Mouse (Mus musculus): ENCODE results near the gene Tns1.

The Tns1 gene

GRCm38 (mm10) chr1:74058309-74058708 is 65.9 kb downstream of the Tns1 start:
- peak; percentile 92 to 97 for DNase-seq

DNA sequence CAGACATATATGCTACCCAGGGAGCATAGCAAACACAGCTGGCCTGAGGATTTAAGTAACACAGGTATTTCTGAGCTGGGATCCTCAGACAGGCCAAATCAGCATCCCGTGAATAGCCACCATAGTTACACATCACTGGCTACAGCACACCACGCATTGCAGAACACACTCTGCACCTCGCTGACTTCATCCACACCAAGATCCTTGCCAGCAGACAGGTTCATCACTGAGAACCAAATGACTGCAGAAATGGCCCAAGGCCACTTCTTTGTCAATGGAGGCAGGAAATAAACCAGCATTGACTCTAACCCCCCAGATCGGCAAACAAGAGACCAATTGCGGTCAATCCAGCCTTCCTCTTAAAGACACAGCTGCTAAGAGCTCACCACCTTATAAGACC is 66.7 kb downstream of the Tns1 start:
- DNase-seq = peak; percentile 70 to 82

DNA sequence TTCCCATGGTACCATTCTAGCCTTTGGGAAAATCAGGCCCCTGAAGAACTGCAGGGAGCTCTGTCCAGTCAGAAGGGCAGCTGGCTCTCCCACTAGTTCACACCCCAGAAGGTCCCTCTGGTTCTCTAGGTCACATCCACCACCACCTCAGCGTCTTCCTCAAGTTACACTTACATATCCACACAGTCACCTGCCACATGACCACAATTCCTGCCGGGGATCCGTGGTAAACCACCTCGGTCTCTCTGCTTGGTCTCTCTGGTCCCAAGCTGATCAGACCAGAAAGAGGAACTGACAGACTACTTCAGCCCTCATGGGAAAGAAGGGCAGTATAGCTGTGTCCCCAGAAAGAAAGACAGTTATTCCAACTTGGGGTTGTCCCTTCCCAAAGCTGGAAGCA is 68.7 kb downstream of the Tns1 start:
- DNase-seq = no peak

- no peak for DNase-seq
Observed at GRCm38 (mm10) chr1:74054471-74054870, 69.8 kb downstream of the Tns1 start.

- no peak for DNase-seq
Observed at GRCm38 (mm10) chr1:74054007-74054406, 70.2 kb downstream of the Tns1 start.

DNA sequence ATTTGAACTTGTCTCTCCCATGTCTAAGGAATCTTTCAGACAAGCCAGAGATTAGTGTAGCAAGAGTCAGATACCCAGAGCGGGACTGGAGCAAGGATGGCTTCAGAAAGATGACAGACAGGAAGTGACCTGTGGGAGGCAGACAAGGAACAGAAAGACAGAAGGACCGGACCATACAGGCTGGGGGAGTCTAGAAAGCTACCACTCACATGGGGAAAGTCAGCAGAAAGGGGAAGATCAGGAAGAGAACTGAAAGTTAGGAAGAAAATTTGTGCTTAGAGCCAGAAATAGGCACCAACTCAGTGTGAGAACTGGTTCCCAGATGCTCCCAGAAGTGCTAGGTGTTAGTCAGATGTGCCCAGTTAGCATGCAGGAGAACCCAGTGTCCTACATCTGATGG is 71.2 kb downstream of the Tns1 start:
- DNase-seq = no peak

DNA sequence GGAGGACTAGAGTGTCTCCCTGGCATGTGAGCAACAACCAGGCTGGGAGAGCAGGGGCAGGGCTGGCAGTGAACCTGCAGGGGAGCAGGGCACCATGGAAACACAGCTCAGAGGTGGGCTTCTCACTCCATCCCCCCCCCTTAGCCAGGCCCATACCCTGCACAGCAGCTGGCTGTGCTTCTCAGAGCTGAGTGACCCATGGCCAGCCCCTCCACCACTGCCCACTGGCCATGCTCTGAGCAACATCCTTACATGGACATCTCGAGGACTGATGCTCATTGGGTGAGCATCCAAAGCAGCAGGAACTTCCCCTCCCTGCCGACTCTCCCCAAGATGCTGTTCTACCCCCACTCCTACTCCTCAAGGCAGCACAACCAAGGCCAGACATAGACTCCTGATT is 72.9 kb downstream of the Tns1 start:
- peak in 1 of 2 experiments; percentile 2 for DNase-seq

DNA sequence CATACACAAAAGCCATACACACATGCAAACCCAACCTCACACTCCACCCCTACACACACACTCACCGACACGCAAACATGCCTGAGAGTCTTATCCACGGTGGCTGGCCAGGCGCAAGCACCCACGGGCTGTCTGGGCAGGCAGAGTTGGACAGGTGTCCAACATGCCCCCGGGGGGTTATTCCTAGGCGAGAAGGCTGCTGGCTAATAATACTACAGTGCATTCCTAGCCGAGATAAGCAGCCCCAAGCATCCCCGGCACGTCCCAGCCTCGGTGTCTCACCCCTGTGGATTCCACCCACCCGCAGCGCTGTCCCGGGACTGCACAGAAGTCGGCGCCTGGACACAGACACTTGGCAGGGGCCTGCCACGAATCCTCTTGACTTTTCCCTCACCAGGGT is 74.8 kb downstream of the Tns1 start:
- DNase-seq = peak in 1 of 2 experiments; percentile 36

GRCm38 (mm10) chr1:74047722-74048121 is 76.5 kb downstream of the Tns1 start:
- peak; percentile 93 to 96 for DNase-seq

DNA sequence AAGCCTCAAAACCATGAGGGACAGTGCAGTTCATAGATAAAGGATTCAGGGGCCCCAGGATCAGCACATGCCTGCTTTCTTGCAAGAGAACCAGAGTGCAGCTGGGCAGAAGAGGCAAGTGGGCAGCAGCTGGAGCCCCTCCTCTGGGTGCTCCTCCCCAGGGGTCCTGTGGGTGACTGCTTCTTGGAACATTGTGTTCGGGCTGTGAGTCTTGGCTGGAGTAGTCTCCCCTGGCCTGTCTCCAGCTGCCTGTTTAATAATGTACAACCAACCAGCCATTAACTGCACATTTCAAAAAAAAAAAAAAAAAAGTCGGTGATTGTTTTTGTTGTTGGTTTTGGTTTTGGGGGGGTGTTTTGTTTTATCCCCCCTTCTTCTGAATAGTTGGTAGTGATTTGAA is 76.9 kb downstream of the Tns1 start:
- DNase-seq = peak; percentile 91 to 96

DNA sequence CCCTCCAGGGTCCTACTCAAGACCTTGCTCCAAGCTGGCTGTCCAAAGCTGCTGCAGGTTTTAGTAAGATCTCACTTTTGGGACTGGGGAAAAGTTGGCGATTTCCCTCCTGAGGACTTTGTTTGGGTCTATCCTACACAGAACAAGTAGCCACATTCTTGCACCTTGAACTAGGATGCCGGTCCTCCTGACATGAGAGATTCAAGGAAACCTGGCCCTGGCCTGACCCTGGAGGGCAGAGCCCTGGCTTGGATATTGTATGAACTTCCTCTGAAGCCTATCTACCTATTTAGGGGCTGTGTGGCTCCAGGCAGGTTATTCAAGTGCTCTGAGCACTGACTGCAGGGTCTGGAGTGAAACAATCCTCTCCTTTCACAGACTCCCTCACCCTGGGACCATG is 79.2 kb downstream of the Tns1 start:
- no peak for DNase-seq

DNA sequence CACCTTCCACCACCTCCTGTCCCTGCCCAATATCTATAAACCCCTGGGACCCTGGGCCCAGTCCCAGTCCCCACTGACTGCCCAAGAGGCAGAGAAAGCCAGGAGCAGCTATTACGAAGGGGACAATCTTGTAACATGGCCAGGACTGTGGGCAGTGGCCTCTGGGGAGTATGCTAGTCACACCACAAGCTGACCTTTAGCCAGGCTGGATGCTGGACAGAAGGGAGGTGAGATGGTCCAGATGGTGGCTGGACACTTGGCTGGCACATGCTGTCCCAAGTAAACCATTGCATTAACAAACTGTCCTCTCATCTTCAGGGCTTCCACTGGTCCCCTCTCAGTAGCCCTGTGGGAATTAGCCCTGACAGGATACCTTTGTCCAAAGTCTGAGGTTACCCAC is 79.8 kb downstream of the Tns1 start:
- peak; percentile 76 to 90 for DNase-seq

DNA sequence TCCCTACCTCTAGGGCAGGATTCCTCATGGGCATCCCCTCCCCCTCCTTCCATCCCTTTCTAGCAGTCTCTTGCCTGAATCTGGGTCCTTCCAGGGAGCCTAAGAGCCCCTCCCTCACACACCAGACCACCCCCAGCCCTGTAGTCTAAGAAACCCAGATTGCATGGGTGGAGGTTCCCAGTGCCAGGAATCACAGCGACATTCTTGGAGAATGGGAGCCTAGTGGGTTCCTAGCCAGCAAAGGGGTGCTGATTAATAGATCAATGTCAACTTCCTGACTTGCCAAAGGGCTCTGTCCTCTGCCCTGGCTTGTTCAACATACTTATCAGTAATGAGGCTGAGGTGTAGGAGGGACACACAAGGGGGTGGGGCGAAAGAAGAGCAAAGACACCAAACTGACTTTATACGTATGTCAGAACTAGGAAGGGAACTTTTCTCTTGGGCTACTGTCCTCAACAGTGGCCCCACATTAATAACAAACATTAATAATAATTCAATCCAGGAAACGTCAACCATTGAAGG is 80.6 kb downstream of the Tns1 start:
- no peak for DNase-seq

GRCm38 (mm10) chr1:74042711-74043467 is 81.4 kb downstream of the Tns1 start:
- DNase-seq = peak; percentile 83 to 86

DNA sequence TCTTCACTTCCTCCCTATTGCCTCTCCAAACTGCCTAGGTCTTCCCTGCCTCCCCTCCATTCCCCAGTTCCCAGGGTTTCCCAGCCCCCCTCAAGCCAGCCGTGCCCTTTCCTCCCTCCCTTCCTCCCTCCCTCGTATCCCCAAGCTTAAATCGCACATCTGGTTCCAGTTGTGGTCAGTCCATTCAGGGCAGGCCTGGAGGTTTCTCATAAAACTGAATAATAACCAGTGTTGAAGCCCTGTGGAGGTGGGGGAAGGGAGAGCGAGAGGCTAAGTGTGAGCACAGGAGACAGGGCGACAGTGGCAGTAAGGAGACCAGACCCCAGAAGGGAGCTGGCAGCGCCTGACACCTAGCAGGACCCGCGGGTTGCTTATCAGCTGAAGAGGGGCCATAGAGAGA is 82.6 kb downstream of the Tns1 start:
- DNase-seq = peak in 1 of 2 experiments; percentile 47

GRCm38 (mm10) chr1:74041178-74041577 is 83.1 kb downstream of the Tns1 start:
- DNase-seq = no peak

GRCm38 (mm10) chr1:74036560-74037390 is 87.5 kb downstream of the Tns1 start:
- peak; percentile 88 to 90 for DNase-seq

- peak; percentile 93 to 94 for DNase-seq
Observed at GRCm38 (mm10) chr1:74035912-74036489, 88.2 kb downstream of the Tns1 start.

DNA sequence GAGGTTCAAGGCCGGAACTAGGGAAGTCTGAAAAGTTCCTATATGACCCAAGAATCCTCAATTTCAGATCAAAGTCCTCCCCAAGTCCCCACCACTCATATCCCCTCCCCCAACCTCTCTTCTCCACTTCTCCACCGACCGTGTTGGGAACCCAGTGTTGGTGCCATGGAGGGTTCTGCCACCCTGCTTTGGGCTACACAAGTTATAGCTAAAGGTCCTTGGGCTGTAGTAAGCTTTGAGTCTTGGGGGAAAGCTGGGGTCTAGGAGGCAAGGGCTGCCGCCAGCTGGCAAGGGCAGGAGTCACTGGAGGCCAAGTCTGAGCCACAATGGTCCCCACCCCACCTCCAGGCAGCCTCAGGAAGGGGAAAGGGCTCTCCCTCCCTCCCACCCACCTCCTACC is 88.8 kb downstream of the Tns1 start:
- DNase-seq = no peak

GRCm38 (mm10) chr1:74034736-74035135 is 89.5 kb downstream of the Tns1 start:
- peak; percentile 77 to 84 for DNase-seq

DNA sequence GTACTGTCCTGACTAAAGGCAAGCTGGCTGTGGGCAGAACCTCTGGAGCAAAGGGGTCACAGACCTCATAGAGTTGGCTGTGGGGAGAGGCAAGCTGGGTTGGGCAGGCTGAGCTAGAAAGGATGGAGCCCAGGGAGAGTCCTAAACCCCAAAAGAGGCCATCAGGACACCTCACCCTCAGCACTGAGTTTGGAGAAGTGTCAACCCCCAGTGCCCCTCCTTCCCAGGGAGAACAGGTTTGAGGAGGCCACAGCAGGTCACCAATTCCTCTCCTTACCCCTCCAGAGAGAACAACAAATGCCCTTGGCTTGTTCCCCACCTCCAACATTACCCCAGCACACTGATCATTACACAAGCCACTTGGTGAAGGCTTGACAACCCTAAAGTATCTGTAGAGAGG is 90.0 kb downstream of the Tns1 start:
- DNase-seq = peak in 1 of 2 experiments; percentile 45

GRCm38 (mm10) chr1:74033407-74033806 is 90.8 kb downstream of the Tns1 start:
- DNase-seq = peak; percentile 74 to 79

DNA sequence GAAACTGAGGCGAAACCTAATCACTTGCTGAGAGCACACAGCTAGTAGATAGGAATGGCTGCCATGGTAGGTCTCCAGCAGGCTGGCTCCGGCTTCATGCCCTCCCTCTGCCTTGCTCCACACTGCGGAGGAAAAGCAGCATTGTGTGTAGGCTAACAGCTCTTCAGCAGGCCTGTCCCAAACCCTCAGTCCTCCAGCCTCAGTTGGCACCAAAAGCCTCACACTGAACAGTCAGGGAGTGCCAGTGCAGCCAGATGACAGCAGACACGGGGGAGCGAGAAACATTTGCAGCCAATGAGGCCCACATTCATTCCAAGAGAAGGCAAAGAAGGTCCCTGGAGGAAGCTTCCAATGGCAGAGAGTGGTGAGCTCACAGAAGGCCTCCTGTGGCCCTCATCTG is 91.3 kb downstream of the Tns1 start:
- peak in 1 of 2 experiments; percentile 45 for DNase-seq
